Mouse (Mus musculus): ENCODE results near the gene Prl8a6. TPM values are rescaled to one million over a fixed set of nuclear protein-coding genes. Genes with fewer than 3 reads are reported as not detected.

Gene Prl8a6
- not detected in 2 replicates for polyA plus RNA-seq (2015; fragmentation: Nextera tagmentation; extraction: Ambion mirVana)

GRCm38 (mm10) chr13:27438588-27438987, at the start of gene Prl8a6:
Prl8a6 (minus strand) TSS chr13:27438688.
- Histone ChIP-seq H3K36me3 (no peaks in the 10 kb centered on the region), H3K4me2 (no peak within 1 kb of the TSS), H3K9ac (no peak within 1 kb of the TSS), H3K27ac (no peak within 1 kb of the TSS), H3K4me3 (no peak within 1 kb of the TSS), H3K9me3 (no peaks in the 10 kb centered on the region), H3K4me1 (no peaks in the 10 kb centered on the region), H3K27me3 (no peaks in the 10 kb centered on the region)
- 82% methylated on average over 3 of the region's 3 CpGs for WGBS
- ATAC-seq (ENCODE audit: insufficient number of reproducible peaks, insufficient read depth, low FRiP score, low TSS enrichment, low read depth): no peak

GRCm38 (mm10) chr13:27433159-27433558, 5.3 kb downstream of the Prl8a6 start:
- 68% methylated on average over 1 of the region's 1 CpGs for WGBS
- ATAC-seq (ENCODE audit: insufficient number of reproducible peaks, insufficient read depth, low FRiP score, low TSS enrichment, low read depth): no peak

GRCm38 (mm10) chr13:27413640-27414039, 24.8 kb downstream of the Prl8a6 start:
- Histone ChIP-seq H3K27me3 (no peaks in the 10 kb centered on the region), H3K36me3 (no peaks in the 10 kb centered on the region), H3K9me3 (no peaks in the 10 kb centered on the region), H3K4me2 (no peak overlapping the region), H3K4me3 (no peak overlapping the region), H3K9ac (no peak overlapping the region), H3K27ac (no peak overlapping the region), H3K4me1 (no peaks in the 10 kb centered on the region)
- ATAC-seq (ENCODE audit: insufficient number of reproducible peaks, insufficient read depth, low FRiP score, low TSS enrichment, low read depth): no peak

More at GRCm38 (mm10) chr13:27433159-27433558, 5.3 kb downstream of the Prl8a6 start:
- Histone ChIP-seq H3K9me3 (no peaks in the 10 kb centered on the region), H3K27me3 (no peaks in the 10 kb centered on the region), H3K36me3 (no peaks in the 10 kb centered on the region), H3K4me1 (no peaks in the 10 kb centered on the region), H3K4me2 (no peak overlapping the region), H3K9ac (no peak overlapping the region), H3K4me3 (no peak overlapping the region), H3K27ac (no peak overlapping the region)

GRCm38 (mm10) chr13:27399061-27399724, 39.3 kb downstream of the Prl8a6 start:
- 87% methylated on average over 7 of the region's 7 CpGs for WGBS
- H3K4me2 ChIP-seq: no peak overlapping the region
- H3K9ac ChIP-seq: no peak overlapping the region
- H3K9me3 ChIP-seq: no peaks in the 10 kb centered on the region
- no peak for ATAC-seq (ENCODE audit: insufficient number of reproducible peaks, insufficient read depth, low FRiP score, low TSS enrichment, low read depth)
- no peaks in the 10 kb centered on the region for H3K36me3 ChIP-seq
- no peak overlapping the region for H3K27ac ChIP-seq
- H3K4me1 ChIP-seq: no peaks in the 10 kb centered on the region
- no peak overlapping the region for H3K4me3 ChIP-seq
- H3K27me3 ChIP-seq: no peaks in the 10 kb centered on the region

GRCm38 (mm10) chr13:27390746-27391145, 47.7 kb downstream of the Prl8a6 start, which contains the start of gene Prl2b1:
Prl2b1 (minus strand) TSS chr13:27390846.
- WGBS: 72% methylated on average over 6 of the region's 6 CpGs
- no peak within 1 kb of the TSS for H3K9ac ChIP-seq
- ATAC-seq (ENCODE audit: insufficient number of reproducible peaks, insufficient read depth, low FRiP score, low TSS enrichment, low read depth): no peak
- H3K27me3 ChIP-seq: no peaks in the 10 kb centered on the region
- H3K9me3 ChIP-seq: no peaks in the 10 kb centered on the region
- H3K4me1 ChIP-seq: no peaks in the 10 kb centered on the region
- no peaks in the 10 kb centered on the region for H3K36me3 ChIP-seq
- no peak within 1 kb of the TSS for H3K27ac ChIP-seq
- no peak within 1 kb of the TSS for H3K4me3 ChIP-seq
- H3K4me2 ChIP-seq: no peak within 1 kb of the TSS

Other genes starting within 250 kb of the Prl8a6 start
- not detected in 2 replicates for gene Prl3c1, start 242.0 kb downstream of the Prl8a6 start, polyA plus RNA-seq (2015; fragmentation: Nextera tagmentation; extraction: Ambion mirVana)
- not detected in 2 replicates for gene Prl3b1, start 196.8 kb downstream of the Prl8a6 start, polyA plus RNA-seq (2015; fragmentation: Nextera tagmentation; extraction: Ambion mirVana)
- not detected in 2 replicates for gene Prl3a1, start 179.3 kb downstream of the Prl8a6 start, polyA plus RNA-seq (2015; fragmentation: Nextera tagmentation; extraction: Ambion mirVana)
- not detected in 2 replicates for gene Prl6a1, start 126.1 kb downstream of the Prl8a6 start, polyA plus RNA-seq (2015; fragmentation: Nextera tagmentation; extraction: Ambion mirVana)
- gene Prl8a2, start 93.0 kb downstream of the Prl8a6 start, polyA plus RNA-seq (2015; fragmentation: Nextera tagmentation; extraction: Ambion mirVana): not detected in 2 replicates
- gene Prl2b1, start 47.8 kb downstream of the Prl8a6 start, polyA plus RNA-seq (2015; fragmentation: Nextera tagmentation; extraction: Ambion mirVana): not detected in 2 replicates
- gene Prl8a8, start 74.5 kb upstream of the Prl8a6 start, polyA plus RNA-seq (2015; fragmentation: Nextera tagmentation; extraction: Ambion mirVana): not detected in 2 replicates
- not detected in 2 replicates for gene Prl8a9, start 125.9 kb upstream of the Prl8a6 start, polyA plus RNA-seq (2015; fragmentation: Nextera tagmentation; extraction: Ambion mirVana)
- gene Prl8a1, start 143.5 kb upstream of the Prl8a6 start, polyA plus RNA-seq (2015; fragmentation: Nextera tagmentation; extraction: Ambion mirVana): not detected in 2 replicates
- gene Prl7b1, start 171.9 kb upstream of the Prl8a6 start, polyA plus RNA-seq (2015; fragmentation: Nextera tagmentation; extraction: Ambion mirVana): not detected in 2 replicates
- not detected in 2 replicates for gene Prl7a1, start 203.8 kb upstream of the Prl8a6 start, polyA plus RNA-seq (2015; fragmentation: Nextera tagmentation; extraction: Ambion mirVana)
- not detected in 2 replicates for gene Prl7a2, start 229.3 kb upstream of the Prl8a6 start, polyA plus RNA-seq (2015; fragmentation: Nextera tagmentation; extraction: Ambion mirVana)

Data from embryonic facial prominence, embryonic 13.5 days (tissue).